Comparison of ENCODE assay signal across 14 mouse cellular contexts in genomic region chr10:89826896-89827295, GRCm38 (mm10). TPM values are rescaled to one million over a fixed set of nuclear protein-coding genes. Genes with fewer than 3 reads are reported as not detected.
A peak's percentile ranks its signal among the peaks of the same experiment; 100 is the strongest.
DNase-seq lines count a peak whose midpoint lies in the region; ATAC-seq lines count a peak whose summit lies in the region.
"Had no signal": no experiment of that assay in that cellular context is flagged by ENCODE, and none has a peak within 500 bp of the region (broad histone marks: within the 10 kb centered on the region; RNA-seq: fewer than 3 reads in every experiment).

No protein-coding gene starts in this region.

- H3K4me3 ChIP-seq in forebrain, embryonic 15.5 days, result no peak overlapping the region
- H3K4me3 ChIP-seq in heart, embryonic 11.5 days (ENCODE audit: low read depth, low read length), result no peak overlapping the region
- H3K4me3 ChIP-seq: heart, adult 2 months; midbrain, embryonic 12.5 days; neural tube, embryonic 15.5 days had no signal

- ATAC-seq in forebrain, embryonic 15.5 days (replicated peaks), result peak; percentile 70
- ATAC-seq in heart, embryonic 11.5 days (replicated peaks; ENCODE audit: insufficient number of reproducible peaks, low FRiP score, low TSS enrichment), result no peak

- no peak overlapping the region for H3K4me2 ChIP-seq in forebrain, embryonic 15.5 days (replicated peaks)
- no peak overlapping the region for H3K4me2 ChIP-seq in heart, embryonic 11.5 days
- H3K4me2 ChIP-seq: midbrain, embryonic 12.5 days; neural tube, embryonic 15.5 days had no signal

- no peaks in the 10 kb centered on the region for H3K36me3 ChIP-seq in forebrain, embryonic 15.5 days
- H3K36me3 ChIP-seq in heart, embryonic 11.5 days (ENCODE audit: control insufficient read depth, insufficient read depth, low read length), result no peaks in the 10 kb centered on the region
- H3K36me3 ChIP-seq: midbrain, embryonic 12.5 days; neural tube, embryonic 15.5 days had no signal

- H3K27ac ChIP-seq in forebrain, embryonic 15.5 days (replicated peaks), result no peak overlapping the region
- H3K27ac ChIP-seq in heart, embryonic 11.5 days (ENCODE audit: low read depth, low read length), result no peak overlapping the region
- H3K27ac ChIP-seq: heart, adult 2 months; midbrain, embryonic 12.5 days; neural tube, embryonic 15.5 days had no signal

- H3K9ac ChIP-seq in forebrain, embryonic 15.5 days (replicated peaks), result no peak overlapping the region
- H3K9ac ChIP-seq in heart, embryonic 11.5 days (ENCODE audit: low read depth, low read length), result no peak overlapping the region
- H3K9ac ChIP-seq: midbrain, embryonic 12.5 days; neural tube, embryonic 15.5 days had no signal

- DNase-seq in heart, adult 11 months, result peak; percentile 39
- no peak for DNase-seq in heart, adult 9 months (ENCODE audit: low spot score in 2 of 2)
- peak; percentile 85 to 92 for DNase-seq in cerebellum, adult 18-20 months
- peak; percentile 11 for DNase-seq in mesoderm, embryonic 11.5 days (ENCODE audit: low read depth, low spot score)
- DNase-seq in ovary, postnatal 36 days (ENCODE audit: low spot score), result no peak
- DNase-seq: adrenal gland, adult 2 months; heart, adult 2 months; kidney, adult 9 months; thymus, adult 18-20 months had no signal

- H3K9me3 ChIP-seq in forebrain, embryonic 15.5 days, result no peaks in the 10 kb centered on the region
- H3K9me3 ChIP-seq in heart, embryonic 11.5 days (replicated peaks; ENCODE audit: control insufficient read depth, low read length), result no peaks in the 10 kb centered on the region
- H3K9me3 ChIP-seq: midbrain, embryonic 12.5 days; neural tube, embryonic 15.5 days had no signal

- H3K4me1 ChIP-seq in forebrain, embryonic 15.5 days, result no peaks in the 10 kb centered on the region
- no peaks in the 10 kb centered on the region for H3K4me1 ChIP-seq in heart, embryonic 11.5 days (ENCODE audit: control insufficient read depth, insufficient read depth, low read length)
- H3K4me1 ChIP-seq: midbrain, embryonic 12.5 days; neural tube, embryonic 15.5 days had no signal

- WGBS in forebrain, embryonic 15.5 days, result 38% methylated on average over 3 of the region's 3 CpGs
- WGBS in heart, embryonic 11.5 days (ENCODE audit: insufficient replicate concordance), result 52% methylated on average over 3 of the region's 3 CpGs

- H3K27me3 ChIP-seq in forebrain, embryonic 15.5 days, result no peaks in the 10 kb centered on the region
- no peaks in the 10 kb centered on the region for H3K27me3 ChIP-seq in heart, embryonic 11.5 days (ENCODE audit: control insufficient read depth, insufficient read depth, low read length)
- H3K27me3 ChIP-seq: midbrain, embryonic 12.5 days; neural tube, embryonic 15.5 days had no signal

RNA-seq across cellular contexts. Expression of gene Anks1b, which starts 46.4 kb away (rescaled TPM):
- 55.0 and 63.1 TPM in 2 replicates for polyA plus RNA-seq in forebrain, embryonic 15.5 days (2015; fragmentation: Nextera tagmentation; extraction: Ambion mirVana)
- 0.84 and 1.0 TPM in 2 replicates for polyA plus RNA-seq in heart, embryonic 11.5 days (2014; fragmentation: Nextera tagmentation; extraction: Ambion mirVana)
- polyA plus RNA-seq: liver, embryonic 16.5 days had no signal

Comparison
In these comparisons a context has a peak if more than half of its experiments do, and no peak if none do; other contexts are left out.
1. DNase-seq: peak in heart, adult 11 months (single experiment), cerebellum, adult 18-20 months (2 of 2) and mesoderm, embryonic 11.5 days (single experiment); none in heart, adult 9 months (0 of 2) and ovary, postnatal 36 days (single experiment).
2. RNA of gene Anks1b, which starts 46.4 kb away (polyA plus RNA-seq): 55.0 to 63.1 TPM in forebrain, embryonic 15.5 days; 0.84 to 1.0 TPM in heart, embryonic 11.5 days; every median in the first group is over 10 times any median in the second.